Mouse (Mus musculus): ENCODE results near the gene Tfb2m.

The Tfb2m gene

GRCm38 (mm10) chr1:179559446-179560194 is 13.6 kb upstream of the Tfb2m start:
- intact Hi-C loops (cut with DNase I), result no loop called here

DNA sequence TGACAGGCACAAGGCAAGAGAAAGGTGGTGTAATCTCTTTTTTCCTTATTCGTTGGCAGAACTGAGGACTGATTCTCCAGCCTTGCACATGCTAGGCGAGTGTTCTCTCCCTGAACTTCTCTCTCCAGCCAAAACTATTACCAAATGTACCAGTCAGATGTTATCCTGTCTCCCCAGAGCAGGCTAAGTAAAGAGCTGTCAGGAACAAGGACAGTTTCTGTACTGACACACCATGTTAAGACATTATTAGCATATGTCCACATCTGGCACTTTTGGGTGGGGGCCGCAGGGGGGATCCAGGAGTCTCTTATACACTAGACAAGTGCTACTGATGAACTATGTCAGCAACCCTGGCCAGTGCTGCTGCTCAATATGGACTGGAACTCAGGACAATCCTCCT is 10.9 kb upstream of the Tfb2m start:
- intact Hi-C loops (cut with DNase I), result no loop called here

DNA sequence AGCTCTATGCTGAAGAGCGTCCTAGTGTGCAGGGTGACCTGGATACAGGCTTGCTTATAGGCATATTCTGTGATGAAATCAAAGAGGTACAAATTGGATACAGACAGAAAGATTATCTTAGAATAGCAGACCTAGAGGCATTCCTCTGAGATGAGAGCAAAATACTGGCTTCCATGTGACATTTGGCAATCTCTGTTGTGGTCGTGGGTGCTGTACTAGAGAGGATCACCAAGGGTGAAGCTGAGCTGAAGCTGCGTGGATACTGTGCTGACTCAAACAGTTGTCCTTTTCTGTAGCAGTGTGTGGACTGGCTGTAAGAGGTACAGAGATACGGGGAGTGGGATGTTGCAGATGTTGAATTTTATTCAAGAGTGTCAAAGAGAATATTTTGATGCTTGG is 7.9 kb upstream of the Tfb2m start:
- intact Hi-C loops (cut with DNase I), result no loop called here

- intact Hi-C loops (cut with DNase I), result no loop called here
Measured at GRCm38 (mm10) chr1:179553197-179553948, 7.3 kb upstream of the Tfb2m start.

GRCm38 (mm10) chr1:179552751-179553150 is 6.7 kb upstream of the Tfb2m start:
- intact Hi-C loops (cut with DNase I), result no loop called here

DNA sequence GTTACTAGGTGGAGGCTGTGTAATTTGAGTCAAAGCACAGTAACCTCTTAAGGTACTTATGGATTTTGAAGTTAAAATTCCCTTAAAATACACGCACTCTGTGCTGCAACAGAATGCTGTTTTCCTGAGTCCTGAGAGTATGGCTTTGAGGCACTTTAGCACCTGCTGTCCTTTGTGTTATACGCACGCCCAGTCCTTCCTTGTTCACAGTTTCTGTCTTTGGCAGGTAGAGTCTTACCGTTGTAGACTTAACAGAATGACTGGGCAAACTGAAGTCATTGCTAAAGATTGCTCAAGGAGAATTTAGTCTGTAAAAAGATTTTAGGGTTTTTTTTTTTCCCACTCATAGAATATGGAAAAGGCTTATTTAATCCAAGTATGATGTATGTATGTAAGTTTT is 5.9 kb upstream of the Tfb2m start:
- intact Hi-C loops (cut with DNase I), result no loop called here

DNA sequence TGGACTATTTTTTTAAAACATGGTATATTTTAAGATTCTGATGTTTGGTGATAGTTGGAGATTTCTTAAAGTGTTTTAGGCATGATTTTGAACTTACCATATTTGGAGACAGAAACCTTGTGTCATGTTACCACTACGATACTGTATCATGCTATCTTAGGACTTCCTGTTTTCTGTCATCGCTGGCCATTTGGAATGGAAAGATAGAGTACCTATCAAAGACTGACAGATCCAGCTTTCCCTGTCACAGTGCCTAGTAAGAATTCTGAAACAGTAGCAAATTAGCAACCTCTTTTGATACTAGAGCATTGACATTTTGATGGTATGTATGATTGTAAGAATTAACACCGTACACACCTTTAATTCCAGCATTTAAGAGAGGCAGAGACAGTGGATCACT is 5.3 kb upstream of the Tfb2m start:
- intact Hi-C loops (cut with DNase I), result no loop called here

DNA sequence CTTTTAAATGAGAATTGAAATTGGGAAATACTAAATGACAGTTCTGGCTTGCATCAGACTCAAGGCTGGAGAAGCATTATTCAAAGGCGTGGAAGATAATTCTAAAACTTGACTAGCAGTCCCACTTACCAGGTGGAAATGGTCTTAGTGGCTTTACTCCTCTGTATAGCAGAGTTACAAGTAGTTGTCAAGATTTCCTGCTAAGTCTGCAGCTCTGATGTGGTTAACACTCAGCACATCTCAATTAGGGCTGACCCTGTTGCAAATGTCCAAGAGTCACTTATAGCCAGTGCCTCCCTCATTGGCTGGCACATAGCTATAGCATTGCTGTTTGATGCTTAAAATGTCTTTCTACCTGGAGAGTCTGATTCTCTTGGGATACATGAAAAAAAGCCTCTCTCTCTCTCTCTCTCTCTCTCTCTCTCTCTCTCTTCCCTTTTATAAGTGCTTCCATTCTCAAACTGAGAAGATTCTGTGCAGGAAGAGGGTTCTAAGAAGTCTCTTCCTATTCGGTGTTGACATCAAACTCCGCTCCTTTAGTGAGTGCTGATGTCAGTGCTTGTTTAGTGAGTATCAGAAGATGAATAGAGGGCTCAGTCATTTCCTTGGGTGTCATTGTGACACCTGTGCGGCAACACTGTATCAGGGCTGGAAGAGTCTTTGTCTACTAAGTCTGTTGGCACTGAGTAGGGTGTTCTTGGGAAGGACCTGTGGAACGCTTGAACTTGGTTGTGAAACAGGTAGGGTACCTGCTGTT is 3.1 kb upstream of the Tfb2m start:
- intact Hi-C loops (cut with DNase I), result no loop called here

DNA sequence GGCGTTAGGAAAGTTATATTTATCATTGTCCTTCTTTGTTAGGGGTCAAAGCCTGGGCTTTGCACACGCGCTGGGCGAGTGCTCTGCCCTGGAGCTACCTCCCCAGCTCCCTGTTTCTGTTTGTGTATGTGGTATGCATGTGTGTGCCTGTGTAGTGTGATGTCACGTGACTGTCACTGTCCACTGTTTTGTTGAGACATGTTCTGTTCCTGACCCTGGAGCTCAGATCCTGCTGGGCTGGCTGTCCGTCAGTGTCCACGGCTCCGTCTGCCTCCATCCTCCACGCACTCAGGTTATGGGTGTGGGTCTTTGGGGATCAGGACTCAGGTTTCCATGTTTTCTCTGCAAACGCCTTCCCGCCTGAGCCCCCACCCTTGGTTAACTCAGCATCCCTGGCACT is 2.2 kb upstream of the Tfb2m start:
- intact Hi-C loops (cut with DNase I), result no loop called here

DNA sequence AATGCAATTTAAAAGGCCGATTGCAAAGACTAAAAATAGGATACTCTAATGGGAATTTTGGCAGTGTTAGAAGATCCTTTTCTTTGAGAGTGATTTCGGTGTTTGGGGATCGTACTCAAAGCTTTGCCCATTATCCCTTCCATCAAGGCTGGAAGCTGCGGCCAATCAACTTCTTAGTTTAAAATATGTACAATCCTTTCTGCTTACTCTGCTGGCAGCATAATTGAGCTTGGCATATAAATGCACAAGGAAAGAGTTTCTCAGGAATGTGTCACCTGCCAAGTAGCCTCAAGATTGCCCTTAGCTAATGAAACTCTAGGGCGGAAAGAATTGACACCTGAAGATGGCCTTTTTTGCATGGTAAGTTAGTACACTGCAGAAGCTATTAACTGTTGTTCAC is 1.1 kb upstream of the Tfb2m start:
- intact Hi-C loops (cut with DNase I), result no loop called here

DNA sequence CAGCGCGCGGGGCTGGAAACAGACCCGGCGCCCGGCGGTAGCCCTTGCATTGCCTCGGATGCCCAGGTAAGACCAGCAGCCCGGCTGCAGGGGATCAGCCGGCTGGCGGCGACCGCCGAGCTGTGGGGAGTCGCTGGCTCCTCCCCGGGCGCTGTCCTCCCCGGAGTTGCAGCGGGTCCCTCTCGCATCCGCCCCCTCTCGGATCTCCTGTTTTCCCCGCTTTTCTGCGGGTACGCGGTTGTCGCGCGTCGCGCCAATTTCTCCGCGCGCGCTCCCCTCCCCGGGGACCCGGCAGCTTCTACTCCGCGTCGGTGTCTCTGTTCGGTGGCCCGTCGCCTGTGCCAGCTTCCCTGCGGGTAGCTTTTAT is 467 bp upstream of the Tfb2m start:
- intact Hi-C loops (cut with DNase I), result no loop called here

GRCm38 (mm10) chr1:179541502-179541901 is 4.6 kb downstream of the Tfb2m start:
- intact Hi-C loops (cut with DNase I), result no loop called here

DNA sequence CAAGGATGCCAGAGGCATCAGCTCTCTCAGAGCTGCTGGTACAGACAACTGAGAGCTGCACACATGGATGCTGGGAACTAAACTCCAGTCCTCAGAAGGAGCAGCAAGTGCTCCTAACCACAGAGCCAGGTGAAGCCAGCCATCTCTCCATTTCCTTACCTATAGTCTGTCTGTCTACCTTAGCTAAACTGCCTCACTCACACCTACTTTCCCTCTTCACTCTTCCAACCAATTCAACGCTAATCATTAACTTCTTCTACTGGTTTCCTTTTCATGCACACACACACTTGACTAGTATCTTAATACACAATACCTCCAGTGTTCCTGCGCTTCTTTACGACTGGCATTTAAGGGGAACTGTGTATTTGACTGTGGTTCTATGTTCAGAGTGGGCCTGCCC is 6.2 kb downstream of the Tfb2m start:
- intact Hi-C loops (cut with DNase I), result no loop called here

GRCm38 (mm10) chr1:179539054-179539453 is 7.0 kb downstream of the Tfb2m start:
- intact Hi-C loops (cut with DNase I), result no loop called here

GRCm38 (mm10) chr1:179519901-179520300 is 26.2 kb downstream of the Tfb2m start:
- intact Hi-C loops (cut with DNase I), result no loop called here

- intact Hi-C loops (cut with DNase I), result no loop called here
Measured at GRCm38 (mm10) chr1:179517713-179518465, 28.2 kb downstream of the Tfb2m start, which contains the start of gene Smyd3. TSS of gene Smyd3 (minus strand) at chr1:179518041.

DNA sequence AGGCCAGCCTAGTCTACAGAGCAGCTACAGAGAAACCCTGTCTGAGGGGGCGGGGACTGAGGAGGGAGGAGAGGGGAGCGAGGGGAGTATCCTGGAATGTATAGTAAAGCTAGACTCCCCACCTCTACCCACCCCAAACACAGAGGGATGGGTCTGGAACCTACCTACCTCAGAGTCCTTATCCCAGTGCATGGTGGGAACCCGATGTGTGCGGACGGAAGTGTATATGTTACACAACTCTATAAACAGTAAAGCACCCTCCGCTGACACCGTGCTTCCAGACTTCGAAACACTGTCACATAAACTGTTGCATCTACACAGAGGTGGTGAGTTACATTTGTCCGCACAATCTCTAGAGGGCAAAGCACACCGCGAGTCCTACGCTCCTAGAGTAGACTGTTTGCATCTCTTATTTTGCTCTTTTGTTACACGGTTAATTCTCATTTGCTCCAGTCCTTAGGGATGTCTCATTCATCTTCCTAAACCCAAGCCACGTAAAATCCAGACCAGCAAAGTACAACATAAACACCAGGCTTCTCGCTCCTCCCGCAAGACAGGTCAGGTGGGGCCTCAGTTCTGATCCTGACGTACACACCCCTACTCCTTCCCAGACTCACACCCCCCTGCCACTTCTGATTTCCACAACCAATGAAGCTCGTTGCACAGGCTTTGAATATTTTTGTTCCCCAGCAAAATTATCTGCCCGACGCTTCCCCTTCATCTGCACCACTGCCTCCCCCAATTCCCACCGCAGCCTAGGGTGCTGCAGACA is 28.9 kb downstream of the Tfb2m start:
- intact Hi-C loops (cut with DNase I), result no loop called here

GRCm38 (mm10) chr1:179511895-179512294 is 34.2 kb downstream of the Tfb2m start:
- intact Hi-C loops (cut with DNase I), result no loop called here

GRCm38 (mm10) chr1:179510546-179511340 is 35.3 kb downstream of the Tfb2m start:
- intact Hi-C loops (cut with DNase I), result no loop called here

All from adrenal gland (tissue).